Mouse (Mus musculus): ENCODE measurements at regions not wholly inside any gene's neighbourhood (a gene's known extent, or its start where the extent isn't known, plus 50 kb on each side); places are given as distances from the start of the nearest gene placed in this dataset.

DNA sequence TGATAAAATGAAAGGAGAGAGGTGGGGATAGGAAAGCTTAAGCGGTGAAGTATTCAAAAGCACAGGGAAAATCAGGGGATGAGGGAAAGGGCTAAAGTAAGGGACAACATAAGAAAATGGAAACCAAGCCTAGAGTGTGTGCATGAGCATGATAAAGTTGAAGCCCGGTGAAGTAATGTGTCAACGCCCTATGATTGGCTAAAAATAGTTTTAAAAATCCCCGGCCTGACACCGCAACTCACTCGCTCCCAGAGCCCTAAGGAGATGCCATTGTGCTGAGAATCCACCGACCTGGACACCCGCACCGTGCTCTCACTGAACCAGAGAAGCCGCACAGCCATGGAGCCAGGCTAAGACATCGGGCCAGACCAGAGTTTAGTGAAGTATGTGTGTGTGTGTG, 210.3 kb upstream of the Zic4 start:
- DNase-seq = no peak

DNA sequence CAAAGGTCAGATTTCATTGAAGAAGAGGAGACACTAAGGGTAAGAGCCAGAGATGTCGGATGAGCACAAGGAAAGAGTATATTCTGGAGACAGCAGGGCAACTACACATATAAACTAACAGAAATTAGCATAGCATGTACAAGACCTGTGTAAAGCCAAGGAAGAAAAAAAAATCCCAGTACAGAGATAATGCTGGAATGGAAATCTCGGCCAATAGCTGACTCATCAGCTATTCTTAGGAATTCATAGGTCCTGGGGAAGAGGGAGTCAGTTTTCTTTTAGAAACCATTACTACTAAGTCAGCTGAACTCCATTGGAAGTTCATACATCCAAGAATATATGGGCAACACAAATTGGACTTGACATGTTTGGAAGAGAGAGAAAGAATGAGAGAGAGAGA, 202.9 kb upstream of the Zic4 start:
- no peak for DNase-seq

- no peak for DNase-seq
Observed at GRCm38 (mm10) chr9:91167871-91168270, 194.3 kb upstream of the Zic4 start.

DNA sequence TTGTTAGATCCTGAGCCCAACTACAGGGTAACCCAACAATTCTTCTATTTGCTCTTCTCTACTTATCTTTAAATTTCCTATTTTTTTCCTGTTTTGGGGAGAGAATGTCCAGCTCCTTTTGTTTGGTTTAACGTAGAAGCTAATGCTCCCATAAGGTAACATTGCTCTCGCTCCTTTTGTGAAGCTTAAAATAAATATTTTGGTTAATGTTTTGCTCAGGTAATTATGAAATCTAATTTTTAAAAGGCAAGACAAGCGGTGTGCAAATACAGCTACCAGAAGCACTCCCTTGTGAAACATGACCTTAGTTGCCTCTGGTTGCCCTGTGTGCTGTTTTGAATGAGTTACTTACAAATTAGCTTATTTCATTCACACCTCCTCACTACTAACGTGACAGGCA, 169.0 kb upstream of the Zic4 start:
- DNase-seq = no peak

DNA sequence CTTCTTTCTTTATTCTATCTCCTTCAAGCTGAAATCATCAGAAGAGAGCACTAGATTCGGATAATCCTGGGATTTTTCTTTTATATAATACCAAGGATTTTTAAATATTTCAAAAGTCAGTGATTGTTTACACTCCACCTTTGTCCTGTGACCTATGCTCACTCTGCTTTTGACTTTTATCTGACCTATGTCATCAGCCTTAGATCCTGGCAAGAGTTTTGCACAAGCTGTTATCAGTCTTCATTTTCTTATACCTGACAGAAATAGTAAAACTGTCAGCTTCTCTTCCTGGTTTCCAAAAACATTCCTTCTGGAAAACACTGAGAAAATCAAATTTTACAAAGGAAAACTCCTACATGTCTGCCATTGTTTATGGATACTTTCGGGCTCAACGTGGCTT, 168.3 kb upstream of the Zic4 start:
- no peak for DNase-seq

- no peak for DNase-seq
Observed at GRCm38 (mm10) chr9:91207281-91207680, 154.9 kb upstream of the Zic4 start.

DNA sequence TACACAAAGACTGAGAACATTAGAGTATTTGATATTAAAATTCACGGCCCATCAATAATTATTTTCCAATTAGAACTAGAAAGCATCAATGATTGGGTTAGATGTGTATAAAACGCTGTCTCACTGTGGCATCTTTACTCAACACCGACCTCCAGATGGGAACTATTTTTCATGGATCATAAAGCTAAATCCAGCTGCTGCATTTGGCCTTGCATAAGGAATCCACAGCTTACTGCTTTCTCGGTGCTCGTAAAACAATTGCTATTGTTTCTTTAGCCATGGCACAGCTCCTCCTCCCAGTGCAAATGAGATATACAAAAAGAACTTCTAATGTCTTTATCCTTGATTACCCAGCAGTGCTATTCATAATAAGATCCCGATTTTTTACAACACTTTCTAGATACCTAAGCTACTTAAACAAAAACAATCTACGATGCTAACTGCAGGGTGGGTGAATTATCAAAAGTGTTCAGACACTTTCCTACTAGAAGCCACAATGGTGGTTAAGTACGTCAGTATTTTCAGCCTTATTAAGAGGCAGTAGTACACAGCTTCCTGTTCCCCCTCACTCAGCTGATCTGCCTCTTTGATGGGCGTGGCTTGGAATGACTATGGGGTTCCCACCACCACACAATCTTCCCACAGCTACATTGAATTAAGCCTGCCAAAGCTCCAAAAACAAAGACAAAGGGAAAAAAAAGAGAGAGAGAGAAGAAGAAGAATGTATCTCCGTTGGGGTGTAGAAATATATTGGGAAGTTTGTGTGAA, 134.4 kb upstream of the Zic4 start:
- no peak for DNase-seq

DNA sequence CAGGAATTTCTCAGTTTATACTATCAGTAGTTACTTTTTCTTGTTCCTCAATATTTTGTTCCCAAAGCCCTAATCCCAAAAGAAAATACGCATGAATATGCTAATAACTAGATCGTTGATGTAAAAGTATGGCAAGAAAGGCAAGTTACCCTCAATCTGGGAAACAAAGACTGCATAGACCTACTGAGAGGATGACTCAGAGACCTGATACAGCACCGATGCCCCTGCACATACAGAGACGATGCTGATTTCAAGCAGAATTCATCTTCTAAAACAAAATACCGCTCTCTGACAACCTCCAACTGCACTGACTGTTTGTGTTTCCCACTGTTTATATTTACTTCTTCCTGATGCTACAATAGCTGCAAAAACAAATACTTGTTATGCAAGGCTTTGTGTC, 133.7 kb upstream of the Zic4 start:
- DNase-seq = no peak

DNA sequence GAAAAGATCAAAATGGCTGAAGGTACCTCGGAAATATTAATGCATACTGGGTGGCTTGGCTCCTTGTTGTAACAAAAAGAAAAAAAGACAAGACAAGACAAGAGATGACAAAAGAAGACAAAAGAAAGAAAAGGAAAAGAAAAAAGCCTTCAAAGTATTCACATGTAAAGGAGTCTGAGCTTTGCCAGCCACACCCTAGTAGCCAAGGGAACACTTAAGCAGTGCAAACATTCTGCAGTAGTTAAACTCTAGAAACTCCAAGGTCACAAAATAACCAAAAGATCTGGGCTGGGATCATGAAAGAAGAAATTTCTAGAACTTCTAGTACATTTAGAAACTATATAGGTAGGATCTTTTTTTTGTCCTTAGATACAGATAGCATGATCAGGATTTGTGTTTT, 108.3 kb upstream of the Zic4 start:
- DNase-seq = no peak

DNA sequence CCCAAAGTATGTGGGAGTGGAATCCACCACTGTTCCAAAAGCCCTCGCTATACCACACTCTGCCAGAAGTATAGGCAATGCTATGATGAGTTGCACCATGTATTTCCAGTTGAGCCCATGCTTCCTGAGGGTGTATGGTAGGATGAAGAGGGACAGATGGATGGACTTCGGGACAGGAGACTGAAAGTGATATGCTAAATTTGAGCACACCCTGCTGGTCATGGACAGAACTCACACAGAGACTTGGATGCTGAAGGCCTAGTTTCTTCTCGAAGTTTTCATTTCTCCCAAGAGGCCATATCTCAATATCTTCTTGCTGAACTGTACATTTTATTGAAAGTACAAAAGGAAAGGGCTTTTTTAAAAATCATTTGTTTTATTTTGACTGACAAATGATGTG, 70.9 kb upstream of the Zic4 start:
- DNase-seq = no peak

Measured in right cerebral cortex, postnatal 14 days (tissue).